Mouse (Mus musculus) right cerebral cortex, adult 18-20 months (tissue): ENCODE data around the gene Txnip.
"Not testable (repeated sequence)": the region's sequence is repeated elsewhere in the genome, so short reads cannot be mapped to it uniquely, and the experiment has no call there.

Experiments
- DNase-seq: peaks from one replicate; pipeline ENCODE4 v3.0.0; 2022; ENCODE audit warnings: mixed read lengths

Gene Txnip

DNA sequence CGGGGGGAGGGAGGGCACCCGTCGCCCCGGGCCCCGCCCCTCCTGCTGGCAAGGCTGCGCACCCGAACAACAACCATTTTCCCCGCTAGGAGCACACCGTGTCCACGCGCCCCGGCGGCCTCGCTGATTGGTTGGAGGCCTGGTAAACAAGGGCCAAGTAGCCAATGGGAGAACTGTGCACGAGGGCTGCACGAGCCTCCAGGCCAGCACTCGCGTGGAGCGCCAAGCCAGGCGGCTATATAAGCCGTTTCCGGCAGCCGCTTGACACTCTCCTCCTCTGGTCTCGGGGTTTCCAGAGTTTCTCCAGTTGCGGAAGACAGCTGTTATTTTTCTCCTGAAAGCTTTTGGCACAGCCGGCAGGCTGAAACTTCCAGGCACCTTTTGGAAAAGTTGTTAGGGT is at the start of gene Txnip:
Txnip (plus strand) TSS at position 264 of the 400 bp plus-strand sequence.
- peak; percentile 94 for DNase-seq

DNA sequence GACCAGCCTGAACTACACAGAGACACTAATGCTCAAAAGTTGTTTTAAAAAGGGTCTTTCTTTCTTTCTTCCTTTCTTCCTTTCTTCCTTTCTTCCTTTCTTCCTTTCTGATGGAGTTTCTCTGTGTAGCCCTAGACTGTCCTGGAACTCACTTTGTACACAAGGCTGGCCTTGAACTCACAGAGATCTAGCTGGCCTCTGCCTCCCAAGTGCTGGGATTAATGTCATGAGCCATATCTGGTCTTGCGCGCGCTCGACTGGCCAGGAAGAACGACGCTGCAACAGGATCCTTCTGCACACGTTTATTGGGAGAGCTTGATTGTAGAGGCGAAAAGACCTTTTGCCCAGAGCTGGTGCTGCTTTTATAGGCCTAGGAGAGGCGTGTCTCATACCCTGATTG is 49.8 kb upstream of the Txnip start:
- not testable (repeated sequence) for DNase-seq

DNA sequence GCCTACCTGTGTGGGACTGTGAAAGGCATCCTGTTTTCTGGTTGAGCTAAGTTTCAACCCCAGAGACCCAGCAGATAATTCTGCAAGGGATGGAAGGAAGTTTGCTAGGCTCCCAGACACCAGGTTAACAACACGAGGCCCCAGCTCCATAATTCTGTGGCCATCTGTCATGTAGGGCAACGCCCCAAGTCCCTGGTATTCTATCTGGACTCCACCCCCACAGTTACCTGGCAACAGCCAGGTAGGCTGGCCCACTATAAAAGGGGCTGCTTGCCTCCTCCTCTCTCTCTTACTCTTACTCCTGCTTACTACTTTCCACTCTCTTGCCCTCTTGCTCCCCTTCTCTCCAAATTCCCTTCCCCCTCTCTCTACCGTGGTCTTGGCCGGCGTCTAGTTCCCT is 37.6 kb upstream of the Txnip start:
- DNase-seq = no peak

DNA sequence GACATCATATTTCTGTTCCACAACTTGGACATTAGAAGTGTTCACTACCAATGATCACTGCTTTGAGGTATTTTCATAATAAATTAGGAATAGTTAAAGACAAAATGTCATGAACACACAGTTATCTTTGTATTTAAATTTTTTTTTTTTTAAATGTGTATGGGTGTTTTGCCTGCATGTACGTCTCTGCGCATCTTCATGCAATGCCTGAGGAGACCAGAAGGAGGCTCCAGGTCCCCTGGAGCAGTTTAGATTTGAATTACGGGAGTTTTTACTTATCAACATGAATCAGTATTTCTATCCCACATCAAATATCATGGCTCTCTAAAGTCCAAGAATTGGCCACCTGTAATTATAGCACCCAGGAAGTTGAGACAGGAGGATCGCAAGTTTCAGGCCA is 35.6 kb upstream of the Txnip start:
- DNase-seq = no peak

DNA sequence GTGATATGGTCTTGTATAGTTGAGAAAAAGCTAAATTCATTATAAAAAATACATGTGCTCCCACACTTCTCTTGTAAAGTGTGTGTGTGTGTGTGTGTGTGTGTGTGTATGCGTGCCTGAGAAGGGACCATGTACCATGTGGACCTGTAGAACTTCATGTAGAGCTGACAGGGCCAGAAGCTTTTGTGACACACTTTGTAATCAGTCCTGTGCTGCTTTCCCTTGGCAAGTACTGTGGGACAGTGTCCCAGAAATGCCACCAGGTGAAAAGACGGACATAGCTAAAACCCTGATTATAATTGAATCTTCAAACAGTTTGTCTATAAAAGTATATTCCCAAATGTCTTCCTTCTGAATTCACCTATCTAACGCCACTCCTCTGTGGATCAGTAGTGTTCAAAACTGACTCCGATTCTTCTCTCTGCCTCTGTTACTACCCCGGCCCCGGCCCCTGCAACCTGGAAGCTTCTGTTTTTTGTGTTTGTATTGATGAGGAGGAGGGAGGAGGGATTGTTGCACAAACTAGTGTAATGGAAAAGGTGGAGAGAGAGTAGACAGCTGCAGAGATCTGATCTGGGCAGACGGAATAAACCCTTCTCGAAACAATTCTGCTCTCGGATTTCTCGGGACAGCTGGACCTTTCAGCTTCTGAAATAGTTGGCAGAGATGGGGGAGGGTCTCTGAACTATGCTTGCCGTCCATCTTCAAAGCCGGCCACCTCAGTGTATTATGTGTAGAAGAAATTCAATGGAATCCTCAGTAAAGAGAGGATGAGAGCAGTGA is 33.5 kb upstream of the Txnip start:
- DNase-seq = no peak

DNA sequence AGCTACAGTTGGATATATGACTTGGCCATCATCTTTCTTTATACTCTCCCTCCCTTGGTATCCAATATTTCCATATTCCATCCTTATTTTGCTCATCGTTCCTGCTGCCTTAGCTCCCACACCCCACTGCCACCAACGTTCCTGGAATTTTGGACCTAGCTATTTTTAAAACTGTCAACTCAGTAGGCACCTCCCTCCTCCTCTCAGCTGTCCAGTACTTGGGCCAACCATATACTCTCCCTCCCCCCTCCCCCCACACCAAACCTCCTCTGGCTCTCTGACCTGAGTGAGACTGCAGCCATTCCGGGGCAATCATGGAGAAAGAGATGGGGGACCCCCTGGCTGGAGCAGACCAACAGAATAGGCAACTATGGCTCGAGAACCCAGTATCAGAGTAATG is 32.8 kb upstream of the Txnip start, which contains the start of gene Hfe2:
Hfe2 (plus strand) TSS at position 259 of the 400 bp plus-strand sequence.
- no peak for DNase-seq

DNA sequence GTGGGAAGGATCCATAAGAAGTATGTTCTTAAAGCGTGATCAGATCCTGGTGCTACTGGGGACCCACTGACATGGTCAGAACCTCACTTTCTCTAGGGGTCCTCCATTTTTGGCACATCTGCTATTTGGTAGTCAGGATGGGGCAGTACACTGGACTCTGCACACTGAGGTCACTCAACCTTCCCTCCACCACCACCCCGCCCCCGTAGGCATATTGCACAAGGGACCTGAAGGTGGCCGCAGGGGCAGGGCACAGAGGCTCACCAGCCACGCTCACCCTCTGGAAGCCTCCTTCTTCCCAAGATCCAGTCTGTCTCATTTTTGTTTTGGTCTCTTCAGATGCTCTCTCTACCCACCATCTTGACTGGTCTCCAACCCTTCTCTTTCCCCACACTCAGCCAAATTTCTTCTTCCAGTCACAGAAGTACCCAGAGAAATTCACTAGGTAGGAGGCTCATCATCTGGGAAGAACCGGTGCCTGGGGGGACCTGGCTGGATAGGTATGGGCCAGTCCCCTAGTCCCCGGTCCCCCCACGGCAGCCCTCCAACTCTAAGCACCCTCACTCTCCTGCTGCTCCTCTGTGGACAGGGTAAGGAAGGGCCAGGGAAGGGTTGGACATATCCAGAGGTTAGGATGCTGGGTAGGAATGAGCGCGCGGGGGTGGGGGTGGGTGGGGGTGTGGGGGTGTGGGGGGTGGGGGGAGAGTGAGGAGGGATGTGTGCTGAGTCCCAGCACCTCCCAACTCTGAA is 31.6 kb upstream of the Txnip start:
- no peak for DNase-seq

DNA sequence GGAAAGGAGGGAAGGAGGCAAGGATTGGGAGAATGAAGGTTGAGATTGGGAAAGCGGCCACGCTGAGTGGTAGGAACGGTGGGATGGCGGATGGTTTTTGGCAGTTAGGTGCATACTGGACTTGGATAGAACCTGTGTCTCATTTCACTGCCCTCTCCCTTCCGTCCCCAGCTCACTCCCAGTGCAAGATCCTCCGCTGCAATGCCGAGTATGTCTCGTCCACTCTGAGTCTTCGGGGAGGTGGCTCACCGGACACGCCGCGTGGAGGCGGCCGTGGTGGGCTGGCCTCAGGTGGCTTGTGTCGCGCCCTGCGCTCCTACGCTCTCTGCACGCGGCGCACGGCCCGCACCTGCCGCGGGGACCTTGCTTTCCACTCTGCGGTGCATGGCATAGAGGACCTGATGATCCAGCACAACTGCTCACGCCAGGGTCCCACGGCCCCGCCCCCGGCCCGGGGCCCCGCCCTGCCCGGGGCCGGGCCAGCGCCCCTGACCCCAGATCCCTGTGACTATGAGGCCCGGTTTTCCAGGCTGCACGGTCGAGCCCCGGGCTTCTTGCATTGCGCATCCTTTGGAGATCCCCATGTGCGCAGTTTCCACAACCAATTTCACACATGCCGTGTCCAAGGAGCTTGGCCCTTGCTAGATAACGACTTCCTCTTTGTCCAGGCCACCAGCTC is 30.8 kb upstream of the Txnip start:
- no peak for DNase-seq

DNA sequence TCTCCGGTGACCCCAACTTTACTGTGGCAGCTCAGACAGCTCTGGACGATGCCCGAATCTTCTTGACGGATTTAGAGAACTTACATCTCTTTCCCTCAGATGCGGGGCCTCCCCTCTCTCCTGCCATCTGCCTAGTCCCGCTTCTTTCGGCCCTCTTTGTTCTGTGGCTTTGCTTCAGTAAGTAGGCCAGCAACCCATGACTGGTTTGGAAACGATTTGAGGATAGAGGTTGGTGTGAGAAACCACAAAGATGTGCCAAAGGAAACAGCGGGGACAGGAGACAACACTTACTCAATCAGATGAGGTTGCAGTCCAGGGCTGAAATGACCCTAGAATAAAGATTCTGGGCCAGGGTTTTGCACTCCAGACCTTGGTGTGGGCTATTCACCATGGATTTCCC is 29.3 kb upstream of the Txnip start:
- no peak for DNase-seq

DNA sequence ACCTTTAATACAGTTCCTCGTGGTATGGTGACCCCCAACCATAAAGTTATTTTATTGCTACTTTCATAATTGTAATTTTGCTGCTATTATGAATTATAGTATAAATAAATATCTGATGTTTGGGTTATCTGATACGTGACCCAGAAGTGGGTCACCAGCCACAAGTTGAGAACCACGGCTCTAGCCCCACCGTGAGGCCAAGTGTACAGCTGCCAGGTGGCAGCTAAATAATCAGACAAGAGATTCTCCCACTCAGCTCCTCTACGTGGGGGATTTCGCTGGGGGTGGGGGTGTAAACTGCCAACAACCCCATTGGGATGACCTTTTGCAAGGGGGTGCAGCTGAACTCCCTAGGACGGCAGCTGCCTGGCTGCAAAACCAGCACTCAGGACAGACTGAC is 25.7 kb upstream of the Txnip start:
- no peak for DNase-seq

DNA sequence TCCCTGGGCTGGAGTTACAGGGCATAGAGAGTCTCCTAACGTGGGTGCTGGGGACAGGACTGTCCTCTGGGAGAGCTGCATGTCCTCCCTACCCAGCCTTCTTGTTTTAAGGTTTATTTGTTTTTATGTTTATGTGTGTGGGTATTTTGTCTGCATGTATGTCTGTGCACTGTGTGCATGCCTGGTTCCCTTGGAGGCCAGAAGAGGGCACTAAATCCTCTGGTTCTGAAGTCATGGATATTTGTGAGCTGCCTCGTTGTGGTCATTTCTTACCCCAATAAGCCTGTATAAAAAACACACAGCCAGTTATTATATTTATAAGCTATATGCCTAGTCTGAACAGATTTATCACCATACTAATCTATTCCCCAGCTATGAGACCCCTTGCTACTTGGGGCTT is 23.5 kb upstream of the Txnip start:
- no peak for DNase-seq

DNA sequence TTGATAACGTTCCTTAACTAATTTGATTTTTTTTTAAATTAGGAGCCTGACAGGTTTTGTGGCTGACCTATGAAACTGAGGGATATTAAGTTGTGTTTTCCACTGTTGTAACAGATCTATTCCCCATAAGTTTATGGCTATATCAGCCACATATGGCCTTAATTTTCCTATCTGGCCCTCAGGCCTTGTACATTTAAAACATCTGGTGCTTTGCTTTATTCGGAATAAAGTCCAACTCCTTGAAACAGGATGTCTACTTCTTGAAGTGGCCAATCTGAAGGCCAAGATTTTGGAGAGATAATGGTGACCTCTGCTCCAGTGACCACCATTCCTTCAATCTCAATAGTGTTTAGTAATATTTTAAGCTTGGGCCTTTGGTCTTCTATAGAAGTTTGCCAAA is 18.4 kb upstream of the Txnip start:
- DNase-seq = no peak

DNA sequence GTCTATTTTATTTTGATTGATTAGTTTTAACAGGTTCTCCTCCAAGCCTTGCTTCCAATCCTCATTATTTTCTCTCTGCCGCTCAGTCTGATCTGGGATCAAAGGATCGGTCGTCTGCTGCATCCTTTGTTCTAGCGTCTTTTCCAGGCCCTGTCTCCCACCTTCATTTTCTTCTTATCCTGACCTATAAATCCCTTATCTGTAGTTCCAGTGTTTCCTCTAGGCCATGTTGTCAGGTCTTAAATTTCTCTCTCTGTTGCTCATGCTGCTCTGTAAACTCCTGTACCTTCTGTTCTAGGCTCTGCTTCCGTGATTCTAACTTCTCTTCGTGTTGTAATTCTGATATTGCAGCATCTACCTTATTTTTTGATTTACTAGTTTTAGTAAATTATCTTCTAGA is 17.0 kb upstream of the Txnip start:
- no peak for DNase-seq

DNA sequence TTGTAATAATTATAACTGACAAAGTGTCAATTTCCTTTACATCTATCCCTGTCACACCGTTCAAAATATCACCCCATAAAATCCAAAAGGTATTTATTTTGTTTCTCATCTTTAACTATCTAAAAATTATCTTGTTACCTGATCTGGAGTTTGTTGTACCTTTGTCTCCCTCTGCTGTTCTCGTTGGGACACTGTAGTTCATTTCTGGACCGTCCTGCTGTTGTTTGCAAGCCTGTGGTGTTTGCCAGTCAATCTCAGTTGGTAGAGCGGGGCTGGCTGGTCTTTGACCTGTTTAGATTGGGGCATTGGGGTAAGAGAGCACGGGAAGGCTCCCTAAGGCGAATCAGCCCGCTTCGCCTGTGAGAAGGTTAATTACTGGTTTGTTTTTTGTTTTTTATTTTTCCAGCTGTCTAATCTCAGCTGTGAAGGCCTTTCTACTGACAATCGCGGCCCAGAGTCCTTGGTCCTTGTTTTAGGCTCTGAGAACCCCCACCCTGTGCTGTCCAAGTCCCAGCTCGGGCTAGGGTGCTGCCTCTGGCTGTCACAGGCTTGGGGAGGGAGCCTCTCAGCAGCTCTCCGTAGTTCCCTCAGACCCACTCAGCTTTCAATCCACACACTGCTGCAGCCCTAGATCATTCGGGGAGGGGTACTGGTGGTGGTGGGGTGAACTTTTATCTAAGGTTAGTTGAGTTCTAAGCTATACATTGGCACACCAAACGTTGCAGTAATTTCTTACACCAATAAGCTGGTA is 16.3 kb upstream of the Txnip start:
- no peak for DNase-seq

DNA sequence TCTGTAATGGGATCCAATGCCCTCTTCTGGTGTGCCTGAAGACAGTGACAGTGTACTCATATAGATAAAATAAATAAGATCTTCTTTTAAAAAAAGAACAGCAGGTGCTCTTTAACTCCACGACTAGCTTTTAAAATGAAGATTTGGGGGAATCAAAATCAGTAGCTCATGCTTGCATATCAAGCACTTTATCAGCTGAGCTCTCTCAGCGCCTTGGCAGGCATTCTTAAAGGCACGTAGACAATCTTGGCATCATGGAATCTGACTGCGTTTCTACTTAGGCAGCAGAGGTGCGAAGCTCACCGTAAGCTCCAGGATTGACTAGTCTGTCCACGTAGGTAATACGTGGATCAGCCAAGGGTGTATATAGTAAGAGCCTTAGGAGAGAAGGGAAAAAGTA is 15.2 kb upstream of the Txnip start:
- DNase-seq = no peak

DNA sequence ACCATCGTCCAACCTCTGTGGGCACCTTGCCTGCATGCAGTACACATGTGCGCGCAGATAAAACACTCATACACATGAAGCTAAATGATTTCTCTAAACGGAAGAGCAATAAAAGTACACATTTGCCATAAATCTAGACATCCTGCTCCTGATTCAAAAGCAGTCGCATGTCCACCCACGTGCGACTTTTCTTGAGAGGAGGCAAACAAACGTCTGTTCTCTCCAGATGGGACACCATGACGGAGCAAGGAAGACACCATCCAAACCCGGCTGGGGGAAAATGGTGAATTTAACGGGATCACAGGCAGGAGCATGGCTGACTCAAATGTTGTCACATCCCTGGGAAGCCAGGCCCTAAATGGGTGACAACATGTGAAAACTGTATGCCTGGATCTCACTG is 14.4 kb upstream of the Txnip start:
- peak; percentile 65 for DNase-seq

DNA sequence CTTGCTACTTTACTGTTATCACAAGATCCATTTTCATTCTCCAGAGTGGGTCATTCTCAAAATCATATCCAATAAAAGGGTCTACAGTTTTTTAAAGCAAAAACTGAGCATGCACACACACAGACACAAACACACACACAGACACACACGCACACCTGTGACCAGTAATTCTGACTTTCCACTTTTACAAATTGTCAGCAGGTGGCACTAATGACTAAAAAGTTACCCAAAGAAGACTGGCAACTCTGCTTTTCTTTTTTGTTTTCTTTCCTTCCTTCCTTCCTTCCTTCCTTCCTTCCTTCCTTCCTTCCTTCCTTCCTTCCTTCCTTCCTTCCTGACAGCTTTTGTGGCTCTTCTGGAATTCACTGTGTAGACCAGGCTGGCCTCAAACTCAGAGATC is 12.2 kb upstream of the Txnip start:
- DNase-seq = no peak

DNA sequence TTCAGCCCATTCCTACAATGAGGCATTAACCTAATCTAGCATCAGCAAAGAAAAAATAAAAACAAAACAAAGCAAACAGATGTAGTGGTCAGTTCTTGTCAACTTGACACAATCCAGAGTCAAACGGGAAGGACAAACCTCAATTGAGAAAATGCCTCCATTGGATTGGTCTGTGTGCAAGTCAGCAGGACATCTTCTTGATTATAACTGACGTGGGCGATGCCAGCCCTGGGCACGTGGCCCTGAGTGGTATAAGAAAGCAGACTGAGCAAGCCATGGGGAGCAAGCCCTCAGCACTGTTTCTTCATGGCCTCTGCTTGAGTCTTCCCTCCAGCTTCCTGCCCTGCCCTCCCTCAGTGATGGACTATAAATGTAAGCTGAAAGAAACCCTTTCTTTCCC is 10.9 kb upstream of the Txnip start:
- DNase-seq = no peak

DNA sequence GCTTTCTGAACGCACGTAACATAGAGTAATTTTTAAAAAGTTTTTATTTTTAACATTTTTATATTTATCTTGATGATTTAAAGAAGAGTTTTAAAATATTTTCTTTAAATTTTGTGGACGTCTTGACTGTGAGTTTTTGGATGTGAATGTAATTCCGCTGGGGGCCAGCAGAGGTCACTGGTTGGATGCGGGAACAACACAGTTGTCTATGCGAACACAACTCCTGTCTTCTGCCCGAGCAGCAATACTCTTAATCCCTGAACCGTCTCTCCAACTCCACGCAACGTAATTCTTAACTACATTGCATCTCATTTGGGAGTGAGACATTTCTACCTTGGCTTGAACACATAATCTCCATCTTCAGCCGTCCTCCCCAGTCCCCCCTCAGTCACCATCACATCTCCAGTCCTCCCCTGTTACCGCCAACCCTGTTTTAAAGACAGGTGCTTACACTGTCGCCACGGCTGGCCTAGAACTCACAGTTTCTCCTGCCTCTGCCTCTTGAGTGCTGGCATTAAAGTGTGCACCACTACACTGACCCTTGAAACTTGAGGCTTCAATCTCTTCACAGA is 10.3 kb upstream of the Txnip start:
- peak; percentile 69 for DNase-seq

DNA sequence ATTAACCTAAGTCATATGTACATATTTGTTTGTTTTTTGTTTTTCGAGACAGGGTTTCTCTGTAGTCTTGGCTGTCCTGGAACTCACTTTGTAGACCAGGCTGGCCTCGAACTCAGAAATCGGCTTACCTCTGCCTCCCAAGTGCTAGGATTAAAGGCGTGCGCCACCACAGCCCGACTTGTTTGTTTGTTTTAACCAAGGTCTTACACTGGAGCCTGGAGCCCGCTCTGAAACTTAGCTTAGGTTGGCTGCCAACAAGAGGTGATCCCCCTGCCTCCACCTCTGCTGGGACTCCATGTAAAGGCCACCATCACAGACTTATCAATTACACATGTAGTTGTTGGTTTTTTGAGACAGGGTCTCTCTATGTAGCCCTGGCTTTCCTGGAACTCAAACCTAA is 8.9 kb upstream of the Txnip start:
- no peak for DNase-seq

DNA sequence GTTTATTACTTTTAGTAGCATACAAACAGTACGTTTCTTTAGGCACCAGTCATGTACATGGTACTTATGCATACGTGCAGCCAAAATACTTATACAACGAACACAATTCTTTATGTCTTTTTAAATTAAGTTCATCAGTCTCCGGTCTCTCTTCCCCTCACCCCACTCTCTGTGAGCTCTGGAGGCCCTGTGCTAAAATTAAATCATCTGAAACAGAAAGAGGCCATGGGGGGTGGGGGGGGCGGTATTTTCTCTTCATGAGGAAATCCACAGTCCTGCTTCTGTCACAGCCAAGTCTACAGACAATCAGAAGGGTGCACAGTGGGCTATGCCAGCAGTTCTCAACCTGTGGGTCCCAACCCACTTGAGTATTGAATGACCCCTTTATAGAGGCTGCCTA is 8.4 kb upstream of the Txnip start:
- DNase-seq = no peak

DNA sequence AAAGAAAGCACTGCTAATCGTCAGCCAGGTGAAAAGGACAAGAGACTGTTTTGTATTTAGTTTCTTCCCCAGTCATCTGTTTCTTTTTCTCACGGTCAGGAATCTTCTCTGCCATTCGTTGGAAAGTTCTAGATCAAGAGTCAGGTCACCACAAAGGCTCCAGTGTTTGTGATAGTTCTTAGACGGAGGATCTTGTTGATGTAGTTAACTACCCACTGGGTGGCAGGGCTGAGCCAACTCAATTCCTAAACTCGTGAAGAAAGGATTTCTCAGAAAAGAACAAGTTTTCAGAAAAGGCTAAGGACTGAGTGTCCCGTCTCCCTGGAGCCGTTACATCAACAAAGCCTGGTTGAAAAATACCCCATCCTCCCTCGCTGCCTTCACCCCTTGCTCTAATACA is 6.6 kb upstream of the Txnip start:
- peak; percentile 51 for DNase-seq

DNA sequence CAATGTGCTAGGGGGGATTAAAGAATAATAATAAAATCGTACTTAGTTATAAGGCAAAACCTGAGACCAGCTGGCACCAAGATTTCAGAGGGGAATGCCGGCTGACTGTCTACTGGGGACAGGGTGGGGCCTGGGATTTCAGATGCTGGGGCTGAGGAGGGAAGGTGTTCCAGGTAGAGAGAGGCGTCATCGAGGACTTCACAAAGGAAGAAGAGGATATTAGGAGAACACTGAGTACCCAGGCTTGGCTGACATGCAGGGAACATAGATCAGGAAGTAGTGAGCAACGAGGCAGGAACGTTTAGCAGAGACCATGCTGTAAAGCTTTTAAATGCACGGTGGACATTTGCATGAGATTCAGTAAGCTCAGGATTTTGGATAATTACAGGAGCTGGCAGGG is 5.9 kb upstream of the Txnip start:
- no peak for DNase-seq
